Mouse (Mus musculus): Measurements from ENCODE around the gene Sptbn1. TPM values are rescaled to one million over a fixed set of nuclear protein-coding genes. Genes with fewer than 3 reads are reported as not detected.

Gene Sptbn1
- total and polyA plus RNA-seq, 2 experiments from 2014 or later: 121 to 271 TPM

DNA sequence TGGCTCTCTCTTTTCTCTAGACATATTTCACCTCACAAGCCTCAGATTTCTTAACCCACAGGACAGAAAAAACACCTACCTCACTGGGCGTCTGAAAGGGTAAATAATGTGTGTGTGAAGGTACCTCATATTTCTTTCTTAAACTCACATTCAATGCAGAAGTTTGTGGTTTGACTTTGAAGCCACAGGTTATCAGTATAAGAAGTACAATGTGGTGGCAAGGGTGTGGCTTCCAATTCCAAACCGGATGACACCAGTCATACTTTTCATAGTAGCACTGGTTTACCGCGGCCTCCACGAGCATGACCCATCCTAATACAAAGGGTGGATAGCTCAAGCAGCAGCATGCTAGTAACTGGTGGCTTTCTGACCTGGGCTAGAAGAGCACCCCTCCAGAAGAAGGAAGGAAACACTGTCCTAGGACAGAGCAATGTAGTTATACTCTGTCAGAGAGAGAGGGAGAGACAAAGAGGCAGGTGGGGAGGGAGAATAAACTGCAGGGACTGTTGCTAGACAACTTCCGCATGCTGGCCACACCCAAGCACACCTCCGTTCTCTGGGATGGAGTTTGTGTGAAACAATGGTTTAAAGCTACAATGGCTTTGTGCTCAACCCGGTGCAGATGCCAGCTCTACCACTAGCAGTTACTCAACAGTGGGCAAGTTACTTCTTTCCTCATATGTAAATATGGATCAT is 85.1 kb downstream of the Sptbn1 start:
- WGBS: 73% methylated on average over 8 of the region's 8 CpGs
- Histone ChIP-seq H3K9me3 (replicated peaks; ENCODE audit: control insufficient read depth, low read length) (no peaks in the 10 kb centered on the region), H3K9ac (replicated peaks; ENCODE audit: low read depth, low read length) (no peak overlapping the region), H3K4me2 (ENCODE audit: low read depth, low read length) (no peak overlapping the region), H3K27ac (ENCODE audit: low read depth) (peak overlapping the region; percentile 36; the same call in 1 of the 2 replicates), H3K4me3 (ENCODE audit: low read depth, low read length) (no peak overlapping the region), H3K36me3 (replicated peaks; ENCODE audit: control insufficient read depth, insufficient read depth, low read length) (peaks cover 49% of the 10 kb centered on the region), H3K4me1 (ENCODE audit: control insufficient read depth, insufficient read depth) (peaks cover 17% of the 10 kb centered on the region), H3K27me3 (ENCODE audit: control insufficient read depth, insufficient read depth, low read length) (no peaks in the 10 kb centered on the region)
- DNase-seq (ENCODE audit: low spot score): no peak
- ATAC-seq (ENCODE audit: insufficient read depth, low read depth): no peak
- TF ChIP-seq CTCF (IDR thresholded peaks at IDR 0.05; ENCODE audit: low read depth) (no peak), EP300 (IDR thresholded peaks at IDR 0.05; ENCODE audit: low read depth) (no peak)

- Histone ChIP-seq H3K4me3 (ENCODE audit: low read depth, low read length) (no peak overlapping the region), H3K36me3 (replicated peaks; ENCODE audit: control insufficient read depth, insufficient read depth, low read length) (peaks cover 50% of the 10 kb centered on the region), H3K9me3 (replicated peaks; ENCODE audit: control insufficient read depth, low read length) (no peaks in the 10 kb centered on the region), H3K27ac (ENCODE audit: low read depth) (no peak overlapping the region), H3K9ac (replicated peaks; ENCODE audit: low read depth, low read length) (no peak overlapping the region), H3K4me2 (ENCODE audit: low read depth, low read length) (no peak overlapping the region), H3K4me1 (ENCODE audit: control insufficient read depth, insufficient read depth) (peaks cover 12% of the 10 kb centered on the region), H3K27me3 (ENCODE audit: control insufficient read depth, insufficient read depth, low read length) (no peaks in the 10 kb centered on the region)
- no peak for TF ChIP-seq EP300 (IDR thresholded peaks at IDR 0.05; ENCODE audit: low read depth)
- no peak for TF ChIP-seq CTCF (IDR thresholded peaks at IDR 0.05; ENCODE audit: low read depth)
- ATAC-seq (ENCODE audit: insufficient read depth, low read depth) (no peak), DNase-seq (ENCODE audit: low spot score) (no peak)
- 84% methylated on average over 2 of the region's 2 CpGs for WGBS
Observed at GRCm38 (mm10) chr11:30178193-30178592, 89.8 kb downstream of the Sptbn1 start.

GRCm38 (mm10) chr11:30177145-30177840 is 90.7 kb downstream of the Sptbn1 start:
- TF ChIP-seq CTCF (IDR thresholded peaks at IDR 0.05; ENCODE audit: low read depth) (no peak), EP300 (IDR thresholded peaks at IDR 0.05; ENCODE audit: low read depth) (no peak)
- DNase-seq (ENCODE audit: low spot score): no peak
- Histone ChIP-seq H3K4me2 (ENCODE audit: low read depth, low read length) (no peak overlapping the region), H3K9ac (replicated peaks; ENCODE audit: low read depth, low read length) (no peak overlapping the region), H3K27me3 (ENCODE audit: control insufficient read depth, insufficient read depth, low read length) (no peaks in the 10 kb centered on the region), H3K4me1 (ENCODE audit: control insufficient read depth, insufficient read depth) (peaks cover 11% of the 10 kb centered on the region), H3K9me3 (replicated peaks; ENCODE audit: control insufficient read depth, low read length) (no peaks in the 10 kb centered on the region), H3K36me3 (replicated peaks; ENCODE audit: control insufficient read depth, insufficient read depth, low read length) (peaks cover 41% of the 10 kb centered on the region), H3K4me3 (ENCODE audit: low read depth, low read length) (no peak overlapping the region), H3K27ac (ENCODE audit: low read depth) (peak overlapping the region; percentile 9; the same call in 1 of the 2 replicates)
- no peak for ATAC-seq (ENCODE audit: insufficient read depth, low read depth)
- WGBS: 52% methylated on average over 5 of the region's 5 CpGs

DNA sequence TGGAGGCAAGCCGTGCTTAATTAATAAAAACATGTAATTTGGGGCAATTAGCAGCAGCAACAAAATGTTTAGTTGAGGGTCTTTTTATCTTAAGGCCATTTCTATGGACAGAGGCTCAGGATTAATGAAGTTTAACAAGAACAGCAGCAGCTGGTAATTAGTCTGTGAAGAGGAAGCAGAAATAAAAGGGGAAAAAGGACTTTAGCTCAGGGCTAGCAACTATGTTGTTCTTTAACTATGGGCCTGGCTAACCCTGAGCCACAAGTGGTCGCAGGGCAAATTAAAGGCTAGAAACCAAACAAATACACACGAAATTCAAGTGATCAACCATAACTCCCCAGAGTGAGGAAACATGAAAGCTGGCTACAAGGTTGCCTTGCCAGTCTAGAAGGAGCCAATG is 91.9 kb downstream of the Sptbn1 start:
- ATAC-seq (ENCODE audit: insufficient read depth, low read depth) (no peak), DNase-seq (ENCODE audit: low spot score) (no peak)
- no peaks in the 10 kb centered on the region for H3K27me3 ChIP-seq (ENCODE audit: control insufficient read depth, insufficient read depth, low read length)
- no peaks in the 10 kb centered on the region for H3K9me3 ChIP-seq (replicated peaks; ENCODE audit: control insufficient read depth, low read length)
- H3K27ac ChIP-seq (ENCODE audit: low read depth): no peak overlapping the region
- peaks cover 11% of the 10 kb centered on the region for H3K4me1 ChIP-seq (ENCODE audit: control insufficient read depth, insufficient read depth)
- WGBS: 75% methylated on average over 3 of the region's 3 CpGs
- no peak overlapping the region for H3K4me2 ChIP-seq (ENCODE audit: low read depth, low read length)
- no peak for TF ChIP-seq CTCF (IDR thresholded peaks at IDR 0.05; ENCODE audit: low read depth)
- no peak for TF ChIP-seq EP300 (IDR thresholded peaks at IDR 0.05; ENCODE audit: low read depth)
- no peak overlapping the region for H3K9ac ChIP-seq (replicated peaks; ENCODE audit: low read depth, low read length)
- H3K36me3 ChIP-seq (replicated peaks; ENCODE audit: control insufficient read depth, insufficient read depth, low read length): peaks cover 31% of the 10 kb centered on the region
- H3K4me3 ChIP-seq (ENCODE audit: low read depth, low read length): no peak overlapping the region

- Histone ChIP-seq H3K9ac (replicated peaks; ENCODE audit: low read depth, low read length) (no peak overlapping the region), H3K27me3 (ENCODE audit: control insufficient read depth, insufficient read depth, low read length) (no peaks in the 10 kb centered on the region), H3K4me1 (ENCODE audit: control insufficient read depth, insufficient read depth) (peaks cover 11% of the 10 kb centered on the region), H3K27ac (ENCODE audit: low read depth) (no peak overlapping the region), H3K4me2 (ENCODE audit: low read depth, low read length) (no peak overlapping the region), H3K36me3 (replicated peaks; ENCODE audit: control insufficient read depth, insufficient read depth, low read length) (peaks cover 26% of the 10 kb centered on the region; the same call in 1 of the 2 replicates), H3K4me3 (ENCODE audit: low read depth, low read length) (no peak overlapping the region), H3K9me3 (replicated peaks; ENCODE audit: control insufficient read depth, low read length) (no peaks in the 10 kb centered on the region)
- no peak for TF ChIP-seq CTCF (IDR thresholded peaks at IDR 0.05; ENCODE audit: low read depth)
- TF ChIP-seq EP300 (IDR thresholded peaks at IDR 0.05; ENCODE audit: low read depth): no peak
- 58% methylated on average over 1 of the region's 1 CpGs for WGBS
- ATAC-seq (ENCODE audit: insufficient read depth, low read depth) (no peak), DNase-seq (ENCODE audit: low spot score) (no peak)
Observed at GRCm38 (mm10) chr11:30175623-30176022, 92.4 kb downstream of the Sptbn1 start.

Measured in heart, postnatal 0 days (tissue).